Mouse (Mus musculus) cerebellum, adult 11 months (tissue): Measurements from ENCODE around the gene Ttll12.

Source experiments
- DNase-seq: peaks from one replicate; pipeline ENCODE4 v3.0.0; 2022

Gene Ttll12

DNA sequence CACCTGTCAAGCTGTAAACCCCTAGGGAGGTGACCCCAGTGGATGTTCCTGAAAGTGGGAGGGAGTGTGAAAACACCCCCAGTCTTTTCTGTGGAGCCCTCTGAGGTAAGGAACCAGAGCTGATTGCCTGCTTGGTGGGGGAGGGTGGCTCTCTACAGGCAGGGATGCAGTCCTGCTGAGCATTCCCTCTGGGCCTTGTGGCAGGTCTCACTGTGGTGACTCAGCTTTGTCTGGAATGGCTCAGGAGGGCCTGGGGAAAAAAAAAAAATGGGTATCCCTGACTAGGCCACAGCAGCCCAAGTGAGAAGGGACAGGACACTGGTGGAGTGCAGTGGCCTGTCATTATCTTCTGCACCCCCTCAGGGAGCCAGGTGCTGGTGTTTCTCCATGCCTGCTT lies 1.8 kb downstream of the Ttll12 start:
- DNase-seq, result no peak

DNA sequence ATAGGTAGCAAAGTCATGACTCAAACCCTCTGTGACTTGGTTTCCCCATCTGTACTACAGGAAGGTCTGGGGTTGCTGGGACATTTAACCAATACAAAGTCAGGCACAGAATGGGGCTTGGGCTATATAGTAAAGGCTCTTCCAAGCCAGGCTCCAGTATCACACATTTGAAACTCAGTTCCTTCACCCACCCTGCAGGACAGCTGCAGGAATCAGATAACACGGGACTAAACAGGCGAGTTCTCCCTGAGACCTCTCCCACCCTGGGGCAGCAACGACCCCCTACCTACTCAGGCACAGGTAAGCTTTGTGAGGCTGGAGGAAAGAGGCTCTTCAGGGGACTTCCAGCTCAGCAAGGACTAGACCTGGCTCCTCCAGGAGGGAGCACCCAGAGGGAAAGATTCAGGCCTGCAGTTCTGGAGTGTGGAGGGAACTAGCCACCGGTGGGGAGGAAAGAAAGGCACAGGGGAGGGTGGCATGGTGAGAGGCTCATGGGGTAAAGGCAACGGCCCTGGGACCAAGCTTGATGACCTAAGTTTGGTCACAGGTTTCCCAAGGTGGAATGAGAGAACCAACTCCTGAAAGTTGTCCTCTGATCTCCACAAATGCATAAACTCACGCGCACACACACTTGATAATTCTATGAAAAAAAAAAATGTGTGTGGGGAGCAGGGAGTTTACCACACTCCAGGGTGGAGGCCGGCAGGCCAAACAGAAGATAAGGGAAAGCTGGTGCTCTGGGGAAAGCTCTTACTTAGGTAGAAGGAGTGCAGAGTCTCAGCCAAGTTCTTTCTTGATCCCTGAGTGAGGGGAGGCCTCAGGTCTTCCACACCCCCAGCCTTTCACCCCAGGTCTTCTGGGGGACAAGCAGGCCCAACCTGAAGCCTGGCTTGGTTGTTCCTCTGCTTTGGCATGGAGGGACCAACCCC lies 2.4 kb downstream of the Ttll12 start:
- no peak for DNase-seq

DNA sequence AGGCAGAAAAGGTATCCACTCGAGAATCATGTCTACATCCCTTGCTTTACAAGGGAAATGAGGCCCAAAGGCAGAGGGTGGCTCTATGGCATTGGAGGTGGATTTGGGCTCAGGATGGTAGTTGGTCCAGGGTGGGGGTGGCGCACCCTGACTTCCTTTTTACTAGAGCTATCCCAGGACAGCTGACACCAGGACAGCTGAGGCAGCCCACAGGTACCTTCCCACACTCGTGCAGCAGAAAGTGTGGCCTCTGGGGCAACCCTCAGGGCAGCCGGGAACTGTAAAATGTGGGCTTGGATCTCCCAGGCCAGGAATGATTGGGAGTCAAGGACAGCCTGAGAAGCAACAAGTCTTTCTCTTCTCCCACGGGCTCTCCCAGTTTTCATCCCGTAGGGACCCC lies 3.2 kb downstream of the Ttll12 start:
- DNase-seq, result no peak

DNA sequence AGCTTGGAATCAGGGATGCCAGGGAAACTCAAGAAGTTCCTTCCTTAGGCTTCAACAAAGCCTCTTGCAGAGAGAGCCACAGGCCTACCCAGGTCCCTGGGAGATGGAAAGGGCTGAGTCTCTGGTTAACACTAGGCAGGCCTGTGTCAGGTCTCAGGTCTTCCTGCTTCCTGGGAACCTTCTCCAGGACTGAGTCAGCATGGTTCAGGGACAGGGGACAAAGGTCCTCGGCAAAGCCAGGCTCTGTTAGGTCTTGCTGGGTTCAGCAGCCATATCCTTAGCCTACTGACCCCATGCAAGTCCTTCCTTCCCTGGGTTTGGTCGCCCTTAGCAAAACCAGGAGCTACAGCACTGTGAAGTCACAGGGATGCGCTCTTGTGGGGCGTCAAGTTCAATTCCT lies 4.1 kb downstream of the Ttll12 start:
- no peak for DNase-seq

DNA sequence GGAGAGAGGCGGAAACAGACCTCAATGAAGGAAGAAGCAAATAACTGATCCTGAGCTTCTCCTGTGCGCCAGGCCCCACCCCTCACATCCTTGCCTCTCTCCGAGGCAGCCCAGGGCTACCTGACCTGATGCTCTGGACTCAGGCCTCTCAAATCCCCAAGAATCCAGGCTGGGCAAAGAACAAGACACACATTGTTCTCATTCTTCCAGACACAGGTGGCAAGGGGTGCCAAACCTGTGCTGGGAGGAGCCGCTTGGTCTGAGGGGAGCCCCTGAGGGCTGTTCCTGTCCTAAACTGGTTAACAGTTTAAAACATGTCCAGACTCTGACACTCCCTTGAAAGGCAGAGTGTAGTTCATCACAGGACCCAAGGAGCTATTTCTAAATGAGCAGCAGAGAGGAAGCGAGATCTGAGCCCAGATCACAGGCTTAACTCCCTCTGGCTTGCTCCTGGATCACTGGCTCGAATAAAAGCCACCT lies 10.2 kb downstream of the Ttll12 start:
- DNase-seq, result no peak

DNA sequence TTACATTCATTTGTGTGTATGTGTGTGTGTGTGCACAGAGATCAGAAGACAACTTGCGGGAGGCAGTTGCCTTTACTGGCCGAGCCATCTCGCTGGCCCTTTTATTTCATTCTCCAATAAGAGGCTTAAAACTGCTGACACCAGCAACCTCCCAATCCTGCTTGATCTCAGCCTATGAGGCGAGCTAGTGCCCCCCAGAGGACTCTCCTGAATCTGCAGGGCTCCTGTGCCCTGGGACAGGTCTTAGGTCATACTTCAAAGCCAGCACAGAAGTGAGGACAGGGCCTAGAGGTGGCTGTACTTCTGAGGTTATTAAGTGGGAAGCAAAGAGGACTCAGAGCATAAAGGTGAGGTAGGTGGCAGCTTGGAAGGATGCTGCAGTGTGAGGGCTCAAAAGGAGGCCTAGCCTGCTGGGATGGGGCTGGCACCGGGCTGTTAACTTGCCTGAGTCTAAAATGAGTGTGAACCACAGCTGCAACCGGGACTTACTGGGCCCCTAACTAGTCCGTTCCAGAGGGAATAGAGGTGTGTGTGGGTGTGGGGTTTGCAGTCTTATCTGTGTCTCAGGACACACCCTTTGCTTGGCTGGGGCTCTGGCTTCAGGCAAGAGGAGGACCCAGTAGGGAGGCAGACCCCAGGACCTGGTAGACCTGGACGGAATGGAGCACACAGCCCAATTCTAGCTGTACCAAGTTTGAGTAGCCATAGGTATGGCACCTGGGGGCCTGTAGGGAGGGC lies 11.4 kb downstream of the Ttll12 start:
- no peak for DNase-seq

DNA sequence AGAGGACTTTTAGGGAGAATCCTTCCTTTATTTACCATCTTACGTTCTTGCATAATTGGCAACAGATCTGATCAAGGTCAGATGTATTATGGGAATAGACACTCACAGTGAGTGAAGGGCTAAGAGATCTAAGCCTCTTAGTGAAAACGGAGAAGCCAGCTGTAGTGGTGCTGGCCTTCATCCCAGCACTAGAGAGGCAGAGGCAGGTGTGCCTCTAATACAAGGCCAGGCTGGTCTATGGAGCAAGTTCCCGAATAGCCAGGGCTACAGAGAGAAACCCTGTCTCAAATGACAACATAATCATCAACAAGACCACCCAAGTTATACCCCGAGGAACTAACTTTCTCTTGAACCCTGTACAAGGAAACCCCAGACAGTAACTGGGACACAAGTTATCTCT lies 12.0 kb downstream of the Ttll12 start:
- no peak for DNase-seq

DNA sequence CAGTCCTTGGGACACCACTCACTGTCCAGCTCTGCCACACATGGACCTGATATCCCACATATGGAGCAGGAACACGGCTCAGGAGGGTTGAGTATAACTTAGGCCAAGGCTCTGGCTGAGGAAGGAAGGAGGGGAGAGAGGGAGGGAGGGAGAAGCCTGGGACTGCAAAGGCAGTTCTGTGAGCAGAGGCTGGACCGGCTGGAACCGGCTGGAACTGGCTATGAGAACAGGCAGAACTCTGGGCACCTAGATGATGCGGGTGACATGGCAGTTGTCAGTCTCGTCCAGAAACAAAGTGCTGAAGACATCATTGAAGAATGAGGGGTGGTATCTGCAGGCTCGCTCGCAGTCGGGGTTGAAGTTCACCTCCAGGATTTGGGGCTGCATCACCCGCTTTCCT lies 18.3 kb downstream of the Ttll12 start:
- no peak for DNase-seq

DNA sequence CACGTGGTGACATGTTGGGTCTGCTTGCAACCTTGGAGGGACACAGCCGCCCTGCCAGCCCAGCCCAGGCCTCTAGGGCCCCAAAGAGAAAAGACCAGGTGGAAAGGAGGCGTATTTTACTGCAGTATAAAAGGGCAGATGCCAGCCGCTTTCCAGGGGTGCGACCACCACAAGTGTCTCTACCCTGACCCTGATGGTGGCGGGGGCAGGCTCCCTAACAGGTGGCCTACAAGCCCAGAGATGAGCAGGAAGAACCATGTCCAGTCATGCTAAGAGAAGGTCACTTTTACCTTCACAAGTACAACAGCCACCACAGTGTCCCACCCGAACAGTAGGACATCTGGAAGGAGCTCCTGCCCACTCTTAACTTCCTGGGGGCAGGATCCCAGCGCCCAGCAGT lies 19.4 kb downstream of the Ttll12 start:
- no peak for DNase-seq

DNA sequence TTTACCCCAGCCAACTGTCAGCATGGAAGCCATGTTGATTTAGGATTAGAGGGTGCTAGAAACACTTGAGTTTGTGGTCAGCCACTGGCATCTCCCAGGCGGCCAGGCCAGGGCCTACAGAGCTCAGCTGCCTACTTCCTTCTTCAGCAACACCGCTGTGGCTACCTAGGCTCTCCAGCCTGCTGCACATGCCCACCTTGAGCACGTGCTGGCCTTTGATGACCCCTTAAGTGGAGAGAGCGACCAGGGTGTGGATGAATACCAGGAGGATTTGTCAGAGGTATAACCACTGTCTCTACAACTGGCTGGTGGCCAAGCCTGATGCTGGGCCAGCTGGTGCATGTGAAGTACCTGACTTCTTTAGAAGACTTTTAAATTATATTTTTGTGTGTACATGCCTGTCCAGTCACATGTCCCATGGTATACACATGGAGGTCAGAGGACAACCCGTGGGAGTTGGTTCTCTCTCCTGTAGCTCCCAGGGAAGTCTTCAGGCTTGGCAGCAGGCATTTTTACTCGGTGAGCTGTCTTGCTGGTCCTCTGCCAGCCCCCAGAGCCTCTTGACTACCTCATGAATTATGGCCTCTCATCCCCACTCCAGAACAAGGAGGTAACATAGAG lies 20.1 kb downstream of the Ttll12 start:
- DNase-seq, result no peak

DNA sequence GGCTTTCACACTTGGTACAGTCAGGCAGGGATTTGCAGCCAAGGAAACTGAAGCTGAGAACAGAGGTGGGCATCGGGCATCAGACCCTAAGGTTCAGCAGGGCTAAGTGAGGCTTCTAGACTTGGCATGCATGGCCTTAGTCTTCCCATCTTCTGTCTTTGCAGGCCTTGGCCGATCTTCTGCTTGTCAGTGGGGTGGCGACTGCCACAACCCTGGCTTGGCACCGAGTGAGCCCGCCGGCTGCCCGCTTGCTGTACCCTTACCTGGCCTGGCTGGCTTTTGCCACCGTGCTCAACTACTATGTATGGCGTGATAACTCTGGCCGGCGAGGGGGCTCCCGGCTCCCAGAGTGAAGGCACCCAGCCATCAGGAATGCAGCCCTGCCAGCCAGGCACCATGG lies 21.4 kb downstream of the Ttll12 start:
- peak; percentile 35 for DNase-seq

DNA sequence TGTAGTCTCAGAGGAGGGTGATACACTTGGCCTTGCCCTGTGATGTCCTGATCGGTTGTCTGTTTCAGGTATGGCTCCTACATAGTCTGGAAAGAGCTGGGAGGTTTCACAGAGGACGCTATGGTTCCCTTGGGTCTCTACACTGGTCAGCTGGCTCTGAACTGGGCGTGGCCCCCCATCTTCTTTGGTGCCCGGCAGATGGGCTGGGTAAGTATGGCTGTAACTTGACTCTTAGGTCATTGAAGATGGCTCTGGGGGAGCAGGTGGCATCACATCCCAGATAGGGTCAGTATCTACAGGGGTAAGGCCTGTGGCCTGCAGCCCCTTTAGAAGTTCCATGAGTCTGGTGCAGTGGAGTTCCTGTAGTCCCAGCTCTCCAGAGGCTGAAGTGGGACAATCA lies 22.8 kb downstream of the Ttll12 start:
- DNase-seq, result no peak

DNA sequence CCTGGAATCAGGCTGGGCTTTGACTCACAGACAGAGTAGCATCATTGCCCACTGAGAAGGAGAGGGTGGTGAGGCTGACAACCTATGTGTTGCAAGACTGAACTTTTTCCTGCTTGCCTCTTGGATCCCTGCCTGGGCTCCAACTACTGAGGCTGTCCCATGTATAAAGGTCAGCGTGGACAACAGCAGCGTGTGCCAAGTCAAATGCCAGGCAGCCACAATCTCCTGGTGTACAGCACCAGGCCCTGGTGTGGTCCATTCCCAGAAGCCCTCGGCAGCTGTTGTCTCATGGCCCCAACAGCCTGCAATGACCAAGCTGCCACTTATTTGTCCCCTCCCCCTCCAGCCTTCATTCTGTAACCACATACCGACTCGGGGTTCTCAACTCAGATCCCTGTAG lies 23.3 kb downstream of the Ttll12 start:
- DNase-seq, result no peak

DNA sequence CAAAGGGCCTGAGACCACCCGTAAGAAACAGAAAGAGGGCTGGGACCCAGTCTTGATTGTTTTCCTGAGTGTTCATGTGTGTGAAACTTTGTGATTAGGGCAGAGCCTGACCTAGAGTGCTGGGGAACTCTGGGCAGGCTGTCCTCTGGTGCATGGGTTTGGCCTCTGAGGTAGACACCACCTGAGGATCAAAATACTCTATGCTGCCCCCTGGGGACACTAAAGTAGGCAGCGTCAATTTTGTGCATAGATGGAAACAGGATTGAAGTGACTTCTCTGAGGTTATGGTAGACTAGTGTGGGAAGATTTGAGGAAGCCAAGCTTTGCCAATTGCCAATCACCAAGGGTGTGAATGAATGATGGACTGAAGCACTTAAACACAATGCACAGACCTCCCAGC lies 24.3 kb downstream of the Ttll12 start:
- no peak for DNase-seq

DNA sequence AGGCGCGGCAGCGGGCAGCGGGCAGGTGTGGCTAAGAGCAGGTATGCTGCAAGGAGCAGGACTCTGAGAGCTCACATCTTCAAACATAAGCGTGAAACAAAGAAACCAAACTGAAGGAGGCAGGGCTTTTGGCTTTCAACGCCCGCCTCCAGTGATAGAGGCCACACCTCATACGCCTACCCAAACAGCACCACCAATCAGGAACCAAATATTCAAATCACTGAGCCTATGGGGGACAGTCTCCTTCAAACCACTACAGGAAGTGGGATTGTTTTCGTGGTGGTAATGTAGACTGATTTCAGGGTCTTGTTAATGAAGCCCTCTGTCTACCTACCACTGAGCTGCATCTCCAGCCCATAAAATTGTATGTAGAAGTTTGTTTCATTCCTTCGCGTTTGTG lies 25.3 kb downstream of the Ttll12 start:
- DNase-seq, result no peak

DNA sequence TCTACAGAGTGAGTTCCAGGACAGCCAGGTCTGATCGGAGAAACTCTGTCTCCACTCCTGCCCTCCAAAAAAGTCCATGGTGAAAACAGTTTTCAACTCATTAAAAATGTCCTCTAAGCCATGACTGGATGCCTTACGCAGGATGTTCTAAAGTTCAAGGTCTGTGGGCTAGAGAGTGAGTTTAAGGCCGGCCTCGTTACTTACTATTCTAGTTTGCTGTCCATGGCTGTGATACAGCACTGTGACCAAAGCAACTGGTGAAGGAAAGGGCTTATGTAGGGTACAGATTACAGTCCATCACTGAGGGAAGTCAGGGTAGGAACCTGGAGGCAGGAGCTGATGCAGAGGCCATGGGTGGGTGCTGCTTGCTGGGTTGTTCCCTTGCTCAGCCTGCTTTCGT lies 26.4 kb downstream of the Ttll12 start:
- DNase-seq, result no peak

DNA sequence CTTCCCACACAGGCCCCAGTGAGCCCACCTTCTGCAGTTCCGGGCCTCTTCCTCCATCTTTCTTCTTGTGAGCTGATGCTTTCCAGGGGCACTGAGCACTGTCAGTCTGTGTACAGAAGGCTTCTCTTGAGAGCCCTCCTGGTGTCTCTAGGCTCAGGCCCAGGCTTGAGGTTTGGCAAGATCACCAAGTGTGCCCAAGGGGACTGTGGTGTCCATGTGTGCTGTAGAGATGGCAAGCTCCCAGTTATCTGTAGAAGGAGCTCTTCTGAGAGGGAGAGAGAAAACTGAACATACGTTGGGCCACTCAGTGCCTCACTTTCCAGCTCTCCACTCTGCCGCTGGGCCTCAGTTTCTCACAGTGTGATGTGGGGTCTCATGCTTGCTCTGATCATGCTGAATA lies 27.2 kb downstream of the Ttll12 start:
- no peak for DNase-seq

DNA sequence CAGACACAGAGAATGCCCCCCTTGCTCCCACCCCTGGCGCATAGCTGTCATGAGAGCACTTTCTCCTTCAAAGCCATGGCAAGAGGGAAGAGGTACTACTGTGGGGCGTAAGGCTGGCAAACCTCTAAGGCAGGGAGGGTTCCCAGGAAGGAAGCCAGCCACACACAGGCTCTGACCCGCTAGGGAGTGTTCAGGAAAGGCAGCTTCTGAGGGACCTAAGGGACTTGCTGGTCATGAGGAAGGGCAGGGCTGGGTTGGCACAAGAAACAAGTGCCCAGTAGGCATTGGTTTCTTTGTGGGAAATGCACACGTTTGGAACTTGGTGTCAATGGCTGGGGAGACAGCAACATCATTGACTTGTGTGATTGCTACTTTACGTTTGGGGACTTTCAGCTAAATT lies 29.0 kb downstream of the Ttll12 start:
- no peak for DNase-seq

DNA sequence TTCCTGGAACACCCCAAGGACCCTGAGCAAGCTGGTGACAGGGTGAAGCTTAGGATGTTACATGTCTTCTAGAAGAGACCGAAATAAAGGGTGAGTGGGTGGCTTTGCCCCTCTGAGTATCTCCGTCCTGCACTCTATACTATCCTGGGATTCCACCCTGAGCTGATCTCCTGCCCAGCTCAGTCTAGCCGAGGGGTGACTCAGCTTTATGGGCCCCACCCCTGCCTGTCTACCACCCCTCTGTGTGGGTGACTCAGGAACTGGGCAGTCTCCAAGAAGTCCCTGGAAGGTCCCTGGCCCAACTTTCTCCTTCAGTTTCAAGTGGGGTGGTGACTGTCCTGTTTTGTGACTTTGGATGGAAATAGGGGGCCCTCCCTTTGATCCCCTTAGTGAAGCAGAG lies 29.5 kb downstream of the Ttll12 start:
- no peak for DNase-seq

DNA sequence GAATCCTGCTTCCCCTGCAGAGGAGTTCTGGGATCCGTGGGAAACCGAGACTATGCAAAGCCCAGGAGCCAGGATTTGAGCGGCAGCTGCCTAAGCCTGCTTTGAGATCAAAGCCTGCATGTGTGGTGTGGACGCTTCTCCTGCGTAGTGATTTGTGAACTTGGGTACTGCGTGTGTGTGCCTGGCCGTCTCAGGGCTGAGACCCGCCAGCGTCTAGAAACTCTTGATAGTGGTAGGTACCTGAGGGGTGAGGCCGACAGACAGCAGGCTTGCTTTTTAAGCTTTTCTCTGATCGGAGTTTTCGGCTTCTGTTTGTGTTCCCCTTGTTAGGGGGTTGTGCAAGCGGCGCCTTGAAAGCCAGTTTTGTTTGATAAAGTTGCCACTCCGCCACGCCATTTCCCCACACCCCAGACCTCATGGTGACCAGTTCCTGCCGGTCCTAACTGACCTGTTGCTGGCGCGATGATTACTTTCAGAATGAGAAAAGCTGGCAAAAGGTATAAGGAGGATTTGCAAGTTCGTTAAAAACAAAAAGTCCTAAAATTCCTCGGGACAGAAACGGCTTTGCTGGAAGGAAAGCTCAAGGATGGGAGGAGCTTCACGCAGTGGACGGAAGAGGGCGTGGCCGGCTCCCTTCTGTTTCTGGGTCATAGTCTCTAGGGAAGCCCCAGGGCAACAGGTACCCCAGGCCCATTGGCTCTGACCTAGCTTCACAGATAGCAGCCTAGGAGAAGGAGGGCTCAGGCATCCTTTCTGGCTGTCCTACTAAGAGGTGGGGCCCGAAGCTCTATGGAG lies 30.9 kb downstream of the Ttll12 start:
- DNase-seq, result no peak

DNA sequence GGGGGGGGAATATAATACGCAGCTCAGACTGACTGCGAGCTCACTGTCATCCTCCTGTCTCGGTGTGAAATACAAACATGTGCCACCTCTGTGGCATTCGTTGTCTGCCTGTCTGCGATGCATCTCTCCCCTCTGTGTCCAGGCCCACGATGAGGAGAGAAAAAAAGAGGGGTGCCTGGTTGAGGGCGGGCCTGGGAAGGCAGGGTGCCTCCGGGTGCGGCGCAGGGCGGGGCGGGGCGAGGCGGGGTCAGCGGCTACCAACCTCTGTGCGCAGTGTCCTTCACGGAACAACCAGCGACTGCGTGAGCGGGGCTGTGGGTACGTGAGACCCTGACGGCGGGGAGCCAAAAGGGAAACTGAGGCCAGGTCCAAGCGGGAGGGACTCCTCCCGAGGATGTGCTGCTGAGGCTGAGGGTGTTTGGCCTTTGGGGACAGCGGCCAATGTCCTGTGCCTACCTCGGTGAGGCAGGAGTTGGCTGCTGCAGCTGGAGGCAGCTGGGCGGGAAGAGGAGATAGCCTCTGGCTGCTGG lies 31.6 kb downstream of the Ttll12 start, which contains the start of the genes Tspo and Mcat:
Gene Tspo (plus strand): TSS at position 266 of the 530 bp plus-strand sequence.
Gene Mcat (minus strand): TSS at position 461 of the 530 bp plus-strand sequence.
- DNase-seq, result no peak

DNA sequence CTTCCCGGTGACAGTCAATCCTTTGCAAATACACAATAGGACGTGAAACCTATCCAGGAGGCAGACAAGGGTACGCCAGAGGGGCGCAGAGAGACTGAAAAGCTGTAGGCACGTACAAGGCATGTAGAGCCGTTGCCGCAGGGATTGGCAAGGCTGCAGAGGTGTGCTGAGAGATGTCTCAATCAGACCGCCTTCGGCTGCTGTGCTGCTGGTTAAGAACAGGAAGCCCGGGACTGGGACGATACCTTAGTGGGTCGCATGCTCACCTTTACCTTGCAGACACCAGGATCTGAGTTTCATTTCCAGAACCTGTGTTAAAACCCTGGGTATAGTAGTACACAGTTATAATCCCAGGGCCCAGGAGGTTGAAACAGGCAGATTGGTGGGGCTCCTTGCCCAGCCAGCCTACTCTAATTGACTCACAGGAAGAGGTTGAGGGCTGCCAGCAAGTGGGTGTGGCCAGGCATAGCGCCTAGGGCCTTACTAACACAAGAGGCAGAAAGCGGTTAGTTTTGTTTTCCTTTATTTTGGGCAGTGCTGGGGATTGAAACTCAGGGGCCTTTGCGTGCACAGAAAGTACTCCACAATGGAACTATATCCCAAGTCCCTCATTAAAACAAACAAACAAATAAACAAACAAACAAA lies 32.2 kb downstream of the Ttll12 start:
- no peak for DNase-seq
